Mouse (Mus musculus): ENCODE results near the gene Map3k4.
"Not testable (repeated sequence)": the region's sequence is repeated elsewhere in the genome, so short reads cannot be mapped to it uniquely, and the experiment has no call there.

Gene Map3k4

DNA sequence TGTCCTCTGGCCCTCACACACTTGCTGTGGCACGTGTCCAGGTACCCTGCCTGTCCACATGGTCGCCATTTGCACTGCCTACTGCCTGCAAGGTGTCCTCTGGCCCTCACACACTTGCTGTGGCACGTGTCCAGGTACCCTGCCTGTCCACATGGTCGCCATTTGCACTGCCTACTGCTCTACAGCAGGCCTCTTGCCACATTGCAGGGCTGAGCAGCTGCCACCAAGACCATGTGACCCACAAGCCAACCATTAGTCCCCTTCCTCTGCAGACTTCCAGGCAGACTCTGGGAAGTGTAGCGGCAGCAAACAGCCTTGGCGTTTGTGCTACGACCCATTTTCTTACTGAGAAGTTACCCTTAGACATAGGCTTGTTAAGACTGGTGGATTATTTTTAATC, 94.0 kb downstream of the Map3k4 start:
- DNase-seq (ENCODE audit: low spot score in 2 of 2) = not testable (repeated sequence)

DNA sequence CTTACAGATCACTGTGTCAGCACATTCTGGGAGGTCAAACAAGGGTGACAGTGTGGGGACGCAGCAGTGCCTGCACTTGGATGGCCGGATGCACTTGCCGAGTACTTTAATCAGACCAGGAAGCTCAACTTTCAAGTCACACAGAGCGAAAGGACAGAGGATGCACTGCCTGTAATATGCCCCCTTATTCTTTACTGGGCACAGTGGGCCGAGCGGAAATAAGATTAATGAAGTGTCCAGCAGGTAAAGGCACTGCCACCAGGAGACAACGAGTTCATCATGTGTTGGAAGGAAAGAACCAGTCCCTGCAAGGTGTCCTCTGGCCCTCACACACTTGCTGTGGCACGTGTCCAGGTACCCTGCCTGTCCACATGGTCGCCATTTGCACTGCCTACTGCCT, 94.5 kb downstream of the Map3k4 start:
- no peak for DNase-seq (ENCODE audit: low spot score in 2 of 2)

DNA sequence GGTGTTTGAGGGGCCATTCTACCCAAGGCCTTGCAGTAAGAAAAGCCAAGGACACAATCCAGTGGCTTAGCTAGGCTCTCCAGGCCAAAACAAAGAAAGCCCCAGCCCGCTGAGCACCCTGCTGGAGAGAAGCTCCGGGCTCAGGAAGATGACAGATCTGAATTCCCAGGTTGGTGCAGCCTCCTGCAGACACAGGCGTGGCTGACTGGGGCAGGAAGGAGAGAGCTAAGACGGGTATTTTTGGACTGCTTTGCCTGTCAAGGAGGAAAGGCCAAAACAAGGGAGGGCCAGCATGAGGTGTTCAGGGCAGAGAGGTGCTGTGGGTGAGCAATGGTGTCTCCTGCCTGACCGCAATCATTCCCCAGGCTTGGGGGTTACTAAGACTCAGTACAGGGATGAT, 94.9 kb downstream of the Map3k4 start:
- no peak for DNase-seq (ENCODE audit: low spot score in 2 of 2)

DNA sequence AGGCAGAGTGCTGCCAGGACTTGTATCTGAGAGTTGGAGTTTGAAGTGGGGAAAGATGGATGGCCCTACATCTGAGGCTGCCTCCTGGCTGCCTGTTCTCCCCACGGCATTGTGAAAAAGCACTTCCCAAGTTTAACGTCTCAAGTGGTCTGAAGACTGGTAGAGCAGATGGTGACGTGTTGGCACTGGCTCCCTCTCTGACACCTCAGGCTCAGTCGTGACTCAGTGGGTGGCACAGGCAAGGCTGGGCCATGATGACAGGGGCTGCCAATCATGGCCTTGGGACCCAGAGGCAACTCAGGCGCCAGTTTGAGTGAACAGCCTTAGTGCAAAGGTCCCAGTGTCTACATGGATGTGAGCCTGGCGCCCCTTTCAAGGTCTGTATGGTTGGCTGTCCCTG, 96.7 kb downstream of the Map3k4 start:
- peak in 1 of 2 experiments; percentile 77 for DNase-seq (ENCODE audit: low spot score in 2 of 2)

DNA sequence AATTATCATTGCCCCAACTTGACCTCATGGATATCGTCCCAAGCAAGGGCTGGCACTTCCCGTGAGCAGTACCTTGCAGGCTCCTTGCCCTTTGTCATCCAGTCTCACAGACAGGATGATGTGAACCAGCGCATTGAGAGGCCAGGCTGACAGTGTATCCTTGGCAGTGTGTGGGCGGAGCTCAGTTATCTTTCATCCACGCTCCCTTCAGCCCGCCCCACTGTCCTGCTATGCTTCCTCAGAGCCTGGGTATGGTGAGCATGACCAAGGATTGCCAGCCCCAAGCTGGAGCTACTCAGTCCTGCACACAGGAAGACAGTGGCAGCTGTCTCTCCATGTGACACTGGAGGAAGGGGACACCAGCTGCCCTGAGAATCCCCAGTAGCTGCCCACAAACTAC, 102.4 kb downstream of the Map3k4 start:
- DNase-seq (ENCODE audit: low spot score in 2 of 2) = no peak

DNA sequence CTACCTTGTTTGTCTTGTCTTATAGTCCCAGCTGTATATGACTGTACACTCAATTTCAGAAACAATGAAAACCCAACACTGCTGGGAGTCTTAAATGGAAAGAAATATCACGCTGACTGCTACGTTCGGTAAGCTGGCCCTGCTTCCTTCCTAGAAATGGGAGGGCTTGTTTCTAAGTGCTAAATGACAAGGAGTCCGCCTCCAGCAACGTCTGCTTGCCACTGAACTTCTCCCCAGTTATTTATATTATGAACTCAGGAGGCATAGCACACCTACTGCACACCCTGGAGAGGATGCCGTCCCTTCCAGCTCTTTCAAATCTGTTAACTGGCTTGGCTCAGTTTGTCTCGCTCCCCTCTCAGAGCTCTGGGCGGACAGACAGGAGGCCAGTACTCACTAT, 105.2 kb downstream of the Map3k4 start:
- DNase-seq (ENCODE audit: low spot score in 2 of 2) = no peak

DNA sequence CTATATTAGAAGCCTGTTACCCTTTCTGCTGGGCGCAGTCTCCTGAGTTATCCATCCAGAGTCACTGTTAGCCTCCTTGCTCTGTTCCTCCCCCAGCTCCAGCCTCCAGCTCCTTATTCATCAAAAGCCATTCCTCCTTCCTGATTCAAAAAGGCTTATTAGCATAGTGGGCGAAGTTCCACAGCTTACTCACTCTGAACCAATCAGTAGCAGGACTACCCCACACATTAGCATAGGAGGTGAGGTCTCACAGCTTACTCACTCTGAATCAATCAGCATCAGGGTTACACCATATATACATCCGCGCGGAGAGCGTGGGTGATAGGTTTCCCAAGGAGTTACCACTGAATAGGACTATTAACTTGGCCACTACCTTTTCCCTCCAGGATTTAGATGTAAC, 106.3 kb downstream of the Map3k4 start:
- DNase-seq (ENCODE audit: low spot score in 2 of 2) = no peak

DNA sequence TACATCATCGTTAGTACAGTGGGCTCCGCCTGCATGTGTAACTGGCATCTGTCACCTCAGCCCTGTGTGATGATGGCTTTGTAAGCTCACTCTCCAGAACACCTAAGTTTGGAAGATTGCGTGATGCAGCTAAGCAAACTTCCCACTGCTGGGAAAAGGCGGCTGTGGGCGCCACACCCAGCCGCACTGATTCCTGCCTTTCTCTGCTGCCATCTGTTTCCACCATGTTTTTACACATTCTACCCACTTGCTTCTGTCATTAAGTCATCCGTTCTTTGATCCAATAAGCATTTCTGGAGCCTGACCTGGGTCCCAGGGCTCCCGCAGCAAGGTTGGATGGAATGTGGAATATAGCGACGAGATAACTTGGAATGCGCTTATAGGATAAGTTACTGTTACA, 106.7 kb downstream of the Map3k4 start:
- no peak for DNase-seq (ENCODE audit: low spot score in 2 of 2)

DNA sequence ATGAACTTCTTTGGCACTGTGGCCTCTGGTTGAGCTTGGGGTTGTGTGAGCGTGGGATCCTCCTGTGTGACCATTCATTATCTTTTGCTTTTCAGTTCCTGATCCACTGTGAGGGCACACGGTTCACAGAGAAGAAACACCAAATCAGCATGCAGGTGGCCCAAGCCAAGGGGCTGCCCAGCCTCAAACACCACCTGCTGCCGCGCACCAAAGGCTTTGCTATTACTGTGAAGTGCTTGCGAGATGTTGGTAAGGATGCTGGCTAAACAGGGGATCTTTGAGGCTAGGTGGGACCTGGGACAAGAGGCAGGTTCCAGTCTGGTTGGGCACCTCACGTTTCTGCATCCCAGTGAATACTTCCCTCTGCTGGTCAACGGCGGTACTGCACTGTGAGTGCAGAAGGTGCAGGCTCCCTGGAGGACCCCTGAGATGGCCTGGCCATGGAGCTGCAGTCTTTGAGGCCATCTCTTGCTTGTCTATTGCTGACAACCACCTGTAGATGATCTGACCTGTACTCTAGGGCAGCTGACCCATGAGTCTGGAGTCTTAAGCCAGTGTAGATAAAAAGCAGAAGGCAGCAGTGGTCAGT, 108.0 kb downstream of the Map3k4 start:
- DNase-seq (ENCODE audit: low spot score in 2 of 2) = peak; percentile 81 to 89

DNA sequence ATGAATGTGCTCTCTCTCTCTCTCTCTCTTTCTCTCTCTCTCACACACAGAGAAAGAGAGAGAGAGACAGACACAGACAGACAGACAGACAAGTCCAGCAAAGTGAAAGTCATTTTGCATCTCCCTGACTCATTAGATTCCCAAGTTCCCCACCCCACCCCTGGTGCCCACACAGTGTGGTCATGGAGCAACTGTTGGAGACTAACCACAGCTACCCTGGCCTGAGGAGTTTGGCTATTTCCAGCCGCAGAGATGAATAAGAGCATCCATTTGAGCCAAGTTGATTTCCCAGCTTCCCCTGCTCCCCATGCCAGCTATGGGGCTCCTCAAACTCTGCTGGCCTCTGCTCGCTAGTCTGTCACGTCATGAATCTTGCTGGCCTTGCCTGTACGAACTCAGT, 109.1 kb downstream of the Map3k4 start:
- DNase-seq (ENCODE audit: low spot score in 2 of 2) = no peak

DNA sequence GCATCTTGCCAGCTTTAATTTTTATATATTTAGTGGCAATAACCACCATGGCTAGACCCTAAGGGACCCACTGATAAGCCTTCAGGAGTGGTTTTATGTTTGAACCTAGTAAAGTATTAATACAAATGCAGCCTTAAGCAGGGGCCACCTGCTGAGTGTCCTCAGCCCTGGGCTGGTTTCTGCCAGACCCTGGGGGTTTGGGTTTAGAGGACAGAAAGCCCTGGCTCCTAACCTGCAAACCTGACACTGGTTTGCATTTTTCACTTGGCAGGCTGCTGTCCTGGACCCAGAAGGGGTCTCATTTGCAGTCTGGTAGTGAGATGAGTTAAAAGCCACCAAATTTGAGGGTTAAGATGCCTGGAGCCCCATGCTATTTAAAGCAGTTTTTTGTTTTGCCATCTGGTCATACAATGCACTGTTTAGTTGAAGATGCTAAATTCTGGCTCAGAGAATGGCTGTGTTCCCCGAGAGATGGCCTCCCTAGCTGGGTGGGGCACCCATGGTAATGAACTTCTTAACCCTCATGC, 111.5 kb downstream of the Map3k4 start:
- no peak for DNase-seq (ENCODE audit: low spot score in 2 of 2)

DNA sequence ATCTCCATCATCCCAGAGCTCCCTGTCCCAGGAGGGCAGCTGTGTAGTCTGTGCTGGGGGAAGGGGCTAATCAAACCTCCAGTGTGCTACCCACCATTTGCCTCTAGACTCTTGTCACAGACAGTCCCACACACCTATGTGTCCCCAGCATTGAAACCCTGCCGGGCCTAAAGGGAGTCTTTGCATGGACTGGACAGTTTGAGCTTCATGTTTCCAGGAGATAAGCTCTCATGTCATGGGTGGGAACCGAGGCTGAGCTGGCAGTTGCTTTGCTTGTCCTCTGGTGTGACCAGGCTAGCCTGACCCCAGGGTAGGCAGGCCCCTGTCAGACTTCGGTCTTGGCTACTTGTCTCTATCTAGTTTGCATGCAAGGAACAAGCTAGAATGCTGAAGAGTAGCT, 112.3 kb downstream of the Map3k4 start:
- DNase-seq (ENCODE audit: low spot score in 2 of 2) = no peak

DNA sequence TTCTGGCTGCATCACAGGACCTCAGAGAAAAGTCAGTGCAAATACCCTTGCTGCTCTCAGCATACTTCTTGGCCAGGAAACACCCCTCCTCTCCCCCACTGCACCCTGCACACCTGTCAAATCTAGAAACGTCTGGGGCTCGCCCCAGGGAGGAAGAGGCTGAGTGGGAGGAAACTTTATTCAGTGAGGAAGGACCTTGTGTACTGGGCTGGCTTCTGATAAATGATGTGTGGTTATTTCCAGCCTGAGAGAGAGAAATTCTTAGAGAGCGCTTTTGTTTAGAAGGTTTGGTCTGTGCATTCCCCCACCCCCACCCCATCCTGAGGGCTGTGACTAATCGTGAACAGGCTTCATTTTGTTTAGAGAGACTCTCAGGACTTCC, 112.9 kb downstream of the Map3k4 start:
- DNase-seq (ENCODE audit: low spot score in 2 of 2) = no peak

DNA sequence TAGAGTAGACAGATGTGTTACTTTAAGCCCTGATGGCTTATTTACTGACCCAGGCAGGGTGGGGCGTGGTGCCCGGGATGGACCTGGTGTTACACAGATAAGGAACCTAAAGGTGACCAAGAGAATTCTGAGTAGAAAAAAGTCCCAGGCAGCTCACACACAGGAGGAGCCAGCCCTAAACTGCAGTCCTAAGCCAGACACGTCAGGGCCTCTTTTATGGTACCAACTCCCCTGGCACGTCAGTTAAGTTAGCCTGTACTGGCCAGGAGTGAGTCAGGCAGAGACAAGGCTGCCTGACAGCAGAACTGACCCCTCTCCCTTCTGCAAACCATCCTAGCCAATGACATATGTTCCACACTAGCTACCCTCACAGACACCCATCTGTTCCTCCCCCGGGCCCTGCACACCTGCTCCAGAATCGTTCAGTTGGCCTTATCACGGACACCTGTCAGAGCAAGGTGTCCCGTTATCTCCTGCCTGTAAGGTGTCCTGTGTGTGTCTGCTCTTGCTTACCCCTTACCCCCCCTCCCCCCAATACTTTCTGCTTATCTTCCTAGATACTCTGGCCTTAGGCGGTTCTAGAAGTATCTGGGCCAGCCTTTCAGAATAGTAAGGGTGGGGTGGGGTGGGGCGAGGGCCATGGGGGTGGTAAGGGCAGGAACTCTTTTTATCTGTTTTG, 113.4 kb downstream of the Map3k4 start:
- DNase-seq (ENCODE audit: low spot score in 2 of 2) = no peak

DNA sequence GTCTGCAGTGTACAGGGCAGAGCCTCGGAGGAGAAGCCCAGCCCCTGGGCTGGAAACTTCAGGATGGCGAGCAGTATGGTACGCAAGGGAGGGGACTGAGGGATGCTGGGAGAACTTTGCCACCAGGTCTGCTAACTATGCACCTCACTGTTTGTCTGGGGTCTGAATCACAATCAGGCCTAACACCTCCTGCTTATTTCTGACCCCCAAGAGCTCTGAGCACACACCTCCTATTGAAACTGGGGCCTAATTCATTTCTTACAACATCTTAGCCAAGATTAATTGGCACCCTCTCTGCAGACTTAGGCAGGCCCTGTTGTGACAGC, 113.9 kb downstream of the Map3k4 start:
- no peak for DNase-seq (ENCODE audit: low spot score in 2 of 2)

DNA sequence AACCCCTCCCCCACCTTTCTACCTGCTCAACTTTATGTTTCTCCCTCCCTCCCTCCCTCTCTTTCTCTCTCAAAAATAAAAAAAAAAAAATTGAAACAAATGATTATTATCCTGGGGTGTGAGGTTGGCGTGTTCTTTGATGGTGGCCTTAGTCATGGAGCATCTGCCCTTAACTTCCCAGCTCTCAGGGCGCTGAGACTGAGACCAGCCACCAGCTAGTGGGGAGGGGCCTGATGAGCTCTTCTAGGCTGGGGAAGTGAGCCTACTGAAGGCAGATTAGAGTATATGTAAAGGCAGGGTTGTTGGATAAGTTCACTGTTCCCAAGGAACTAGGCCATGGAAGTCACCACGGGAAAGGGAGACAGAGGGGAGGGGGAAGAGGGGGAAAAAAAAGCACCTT, 114.3 kb downstream of the Map3k4 start:
- no peak for DNase-seq (ENCODE audit: low spot score in 2 of 2)

DNA sequence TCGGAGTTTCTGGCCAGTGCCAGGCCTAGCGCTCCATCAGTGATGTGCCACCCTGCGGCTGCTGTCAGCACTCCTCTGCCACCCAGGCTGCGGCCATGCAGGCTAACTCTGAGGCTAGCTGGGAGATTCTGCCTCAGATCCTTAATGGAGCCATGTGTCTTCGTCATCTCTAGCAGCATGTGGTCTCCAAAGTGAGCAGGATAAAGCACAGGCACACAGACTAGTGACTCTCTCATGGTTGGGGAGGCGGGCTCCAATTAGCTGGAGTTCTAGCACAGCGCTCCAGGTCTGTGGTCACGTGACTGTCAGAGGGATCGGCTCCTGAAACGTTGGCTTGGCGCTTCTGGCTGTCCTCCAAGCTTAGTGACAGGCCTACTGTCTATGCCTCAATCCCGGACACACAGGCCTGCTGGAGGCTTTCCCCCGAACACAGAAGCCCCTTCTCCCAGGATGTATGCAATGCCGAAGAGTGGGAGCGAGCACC, 115.1 kb downstream of the Map3k4 start:
- DNase-seq (ENCODE audit: low spot score in 2 of 2) = peak; percentile 74 to 81

DNA sequence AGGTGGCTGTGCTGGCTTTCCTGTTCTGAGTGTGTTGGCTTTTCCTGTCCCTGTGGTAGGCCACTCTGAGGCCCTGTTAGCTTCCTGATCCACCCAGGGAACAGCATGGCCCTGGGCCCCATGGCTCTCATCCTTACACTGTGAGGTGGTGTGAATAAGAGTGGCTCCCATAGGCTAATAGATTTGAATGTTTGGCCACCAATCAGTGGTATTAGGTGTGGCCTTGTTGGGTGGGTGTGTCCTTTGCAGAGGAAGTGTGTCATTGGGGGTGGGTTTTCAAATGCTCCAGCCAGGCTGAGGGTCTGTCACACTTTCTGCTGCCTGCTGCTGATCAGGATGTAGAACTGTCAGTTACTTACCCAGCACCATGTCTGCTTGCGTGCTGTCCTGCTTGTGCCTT, 117.5 kb downstream of the Map3k4 start:
- DNase-seq (ENCODE audit: low spot score in 2 of 2) = no peak

DNA sequence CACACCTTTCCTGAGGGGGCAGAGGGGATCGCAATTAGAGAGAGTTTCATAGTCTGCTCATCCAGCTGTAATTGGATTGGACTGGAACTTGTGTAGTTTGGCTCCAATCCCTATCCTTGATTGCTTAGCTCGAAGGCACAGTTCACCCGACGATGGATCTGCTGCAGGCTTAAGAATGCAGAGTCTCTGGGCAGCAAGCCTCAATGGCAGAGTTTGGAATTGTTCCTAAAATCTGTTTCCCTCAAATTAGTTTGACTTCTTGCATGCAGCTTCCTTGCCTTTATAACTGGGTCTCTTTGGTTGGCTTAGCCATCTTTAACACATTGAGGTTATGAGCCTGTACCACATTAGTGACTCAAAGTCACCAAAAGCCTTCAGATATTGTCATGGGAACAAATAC, 118.7 kb downstream of the Map3k4 start:
- no peak for DNase-seq (ENCODE audit: low spot score in 2 of 2)

DNA sequence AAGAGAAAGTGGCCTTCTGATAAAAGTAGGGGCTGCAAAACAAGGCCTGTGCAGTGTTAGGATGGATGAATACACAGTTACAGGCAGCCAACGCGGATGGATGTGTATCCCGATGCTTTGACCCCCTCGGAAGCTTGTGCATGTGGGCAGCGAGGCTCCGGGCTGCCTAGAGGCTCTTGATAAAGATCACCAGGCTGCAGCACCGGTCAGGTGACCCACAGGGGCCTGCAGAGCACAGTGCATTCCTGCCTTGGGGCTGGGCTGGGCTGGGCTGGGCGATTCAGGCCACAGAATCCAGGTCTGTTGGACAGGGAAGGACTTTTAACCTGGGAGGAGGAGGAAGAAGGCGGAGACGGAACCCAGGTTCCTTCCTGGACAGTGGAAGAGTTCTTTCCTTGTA, 123.0 kb downstream of the Map3k4 start:
- no peak for DNase-seq (ENCODE audit: low spot score in 2 of 2)

DNA sequence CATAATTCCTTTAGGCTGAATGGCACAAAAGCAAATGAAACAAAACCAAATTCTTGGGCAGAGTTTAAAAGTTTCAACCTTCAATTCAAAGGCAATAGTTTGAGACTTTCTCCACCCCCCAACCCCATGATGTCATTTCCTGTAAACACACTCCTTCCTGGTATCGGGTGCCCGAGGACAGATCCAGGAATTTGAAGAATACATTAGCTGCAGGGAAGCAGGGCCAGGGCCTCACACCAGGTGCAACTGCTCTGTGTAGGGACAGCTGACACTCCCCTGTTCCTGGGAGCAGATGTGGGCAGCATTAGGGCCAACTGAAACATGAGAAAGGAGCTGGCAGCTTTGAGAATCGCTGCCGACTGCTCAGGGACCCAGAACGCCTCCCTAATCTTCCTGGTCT, 123.5 kb downstream of the Map3k4 start:
- no peak for DNase-seq (ENCODE audit: low spot score in 2 of 2)

DNA sequence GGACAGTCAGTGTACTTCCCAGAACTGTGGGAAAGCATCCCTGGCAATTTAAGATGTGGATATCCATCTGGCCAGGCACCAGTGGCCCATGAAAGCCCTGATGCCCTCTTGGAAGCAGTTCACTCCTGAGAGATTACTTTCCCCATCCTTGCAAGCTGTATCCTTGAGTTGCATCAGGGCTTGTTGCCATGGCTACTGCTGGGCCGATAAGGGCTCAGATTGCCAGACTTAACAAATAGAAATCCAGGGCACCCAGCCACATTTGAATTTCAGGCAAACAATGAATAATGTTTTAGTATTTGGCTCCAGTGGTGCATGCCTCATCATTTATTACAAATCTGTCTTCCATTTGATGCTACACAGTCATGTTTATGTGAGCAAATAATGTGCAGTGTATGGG, 130.8 kb downstream of the Map3k4 start:
- DNase-seq (ENCODE audit: low spot score in 2 of 2) = peak; percentile 72 to 82

DNA sequence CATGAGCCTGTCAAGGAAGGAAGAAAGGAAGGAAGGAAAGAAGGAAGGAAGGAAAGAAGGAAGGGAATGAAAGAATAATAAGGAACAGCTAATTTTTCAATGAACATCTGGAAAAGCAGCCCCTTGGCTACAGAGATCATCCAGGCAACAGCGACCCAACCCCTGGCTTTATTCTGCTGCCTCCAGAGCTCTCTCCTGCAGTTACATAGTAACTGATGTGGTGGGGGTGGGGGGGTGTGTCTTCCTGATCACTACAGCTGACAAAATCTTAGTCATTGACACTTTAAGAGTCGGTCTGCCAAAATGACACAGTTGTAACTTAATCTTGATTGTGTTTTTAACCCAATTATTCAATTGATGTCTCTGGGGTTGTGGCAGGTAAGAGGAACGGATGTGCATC, 132.3 kb downstream of the Map3k4 start:
- no peak for DNase-seq (ENCODE audit: low spot score in 2 of 2)

DNA sequence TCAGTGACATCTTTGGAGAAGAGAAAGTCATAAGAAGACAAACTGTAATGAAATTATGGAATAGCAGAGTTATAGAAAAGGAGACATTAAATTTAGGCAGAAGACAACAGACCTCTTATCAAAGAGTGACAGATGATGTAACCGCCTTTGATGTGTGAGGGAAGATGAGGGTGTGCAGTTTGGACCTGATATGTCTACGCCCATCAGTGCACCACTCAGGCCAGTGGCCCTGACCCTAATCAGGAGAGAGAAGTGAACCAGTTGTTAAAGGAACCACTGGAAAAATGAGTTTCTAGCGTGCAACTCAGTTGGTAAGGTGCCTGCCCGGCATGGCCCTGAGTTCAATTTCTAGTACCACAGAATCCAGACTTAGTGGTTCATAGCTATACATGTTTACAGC, 132.7 kb downstream of the Map3k4 start:
- DNase-seq (ENCODE audit: low spot score in 2 of 2) = no peak
